Mouse (Mus musculus) thymus, postnatal 4 days (tissue): ENCODE measurements around the gene Asb1.

Source experiments
- DNase-seq: peaks from one replicate; pipeline ENCODE4 v3.0.0; 2021

The Asb1 gene

DNA sequence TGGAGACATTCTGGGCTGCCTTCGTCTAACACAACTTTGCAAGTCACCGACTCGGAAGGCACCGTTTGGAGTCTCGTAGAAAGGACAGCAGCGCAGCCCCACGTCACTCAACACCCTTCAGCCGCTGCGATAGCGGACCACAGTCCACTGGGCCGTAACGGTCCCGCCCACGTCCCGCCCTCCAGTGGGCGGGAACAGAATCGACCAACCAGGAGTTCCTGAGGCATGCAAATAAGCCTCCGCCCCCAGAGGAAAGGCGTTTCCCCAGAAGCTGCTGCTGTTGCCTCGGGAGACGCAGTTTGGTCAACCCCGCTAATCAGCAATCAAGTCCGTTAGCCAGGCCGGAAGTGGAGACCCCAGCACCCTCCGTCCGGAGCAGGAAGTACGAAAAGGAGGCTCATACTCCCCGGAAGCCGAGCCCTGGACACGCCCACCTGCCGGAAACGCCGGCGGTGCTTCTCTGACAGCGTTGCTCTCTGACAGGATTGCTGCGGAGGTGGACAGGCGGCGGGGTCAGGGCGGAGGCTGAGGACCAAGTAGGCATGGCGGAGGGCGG, at the start of gene Asb1:
Asb1 (plus strand) TSS at position 274 of the 556 bp plus-strand sequence.
- peak; percentile 91 for DNase-seq

GRCm38 (mm10) chr1:91492740-91493139, 47.6 kb upstream of the Asb1 start:
- DNase-seq: no peak

DNA sequence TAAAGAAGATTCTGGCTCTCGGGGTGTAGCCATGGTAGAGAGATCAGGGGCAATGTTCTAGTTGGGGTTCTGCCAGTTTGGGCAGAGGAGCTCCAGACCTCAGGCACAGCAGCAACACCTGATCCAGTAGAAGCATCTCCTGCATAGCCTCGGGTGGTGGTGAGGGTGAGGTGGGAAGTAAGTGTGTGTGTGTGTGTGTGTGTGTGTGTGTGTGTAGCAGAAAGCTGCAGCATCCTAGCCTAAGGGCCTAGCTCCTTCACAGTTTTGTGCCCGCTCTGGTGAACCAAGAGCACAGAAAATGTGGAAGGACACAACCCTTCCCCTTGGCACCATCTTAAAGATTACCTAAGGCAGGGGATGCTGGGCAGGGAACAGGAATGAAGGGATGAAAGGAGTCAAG, 46.4 kb upstream of the Asb1 start:
- peak; percentile 14 for DNase-seq

- DNase-seq: peak; percentile 96
Measured at GRCm38 (mm10) chr1:91494457-91495140, 45.7 kb upstream of the Asb1 start, which contains the start of gene Traf3ip1. Gene Traf3ip1, plus strand, starts transcription at chr1:91494647.

GRCm38 (mm10) chr1:91495321-91495720, 45.0 kb upstream of the Asb1 start:
- no peak for DNase-seq

DNA sequence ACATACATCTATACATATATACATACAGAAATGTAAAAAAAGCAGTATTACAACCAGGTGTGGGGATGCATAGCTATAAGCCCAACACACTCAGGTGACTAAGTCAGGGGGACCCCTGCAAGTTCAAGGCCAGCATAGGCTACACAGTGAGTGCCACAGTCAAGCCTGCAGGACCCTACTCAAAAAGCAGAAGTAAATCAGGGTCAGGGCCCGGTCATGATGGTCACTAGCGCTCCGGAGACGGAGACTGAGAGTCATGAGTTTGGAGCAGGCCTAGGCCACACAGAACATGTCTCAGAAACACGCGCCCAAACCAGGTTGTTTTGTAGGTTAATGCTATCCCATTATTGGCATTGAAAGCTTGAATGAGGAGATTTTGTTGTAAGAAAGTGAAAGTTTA, 41.8 kb upstream of the Asb1 start:
- no peak for DNase-seq

DNA sequence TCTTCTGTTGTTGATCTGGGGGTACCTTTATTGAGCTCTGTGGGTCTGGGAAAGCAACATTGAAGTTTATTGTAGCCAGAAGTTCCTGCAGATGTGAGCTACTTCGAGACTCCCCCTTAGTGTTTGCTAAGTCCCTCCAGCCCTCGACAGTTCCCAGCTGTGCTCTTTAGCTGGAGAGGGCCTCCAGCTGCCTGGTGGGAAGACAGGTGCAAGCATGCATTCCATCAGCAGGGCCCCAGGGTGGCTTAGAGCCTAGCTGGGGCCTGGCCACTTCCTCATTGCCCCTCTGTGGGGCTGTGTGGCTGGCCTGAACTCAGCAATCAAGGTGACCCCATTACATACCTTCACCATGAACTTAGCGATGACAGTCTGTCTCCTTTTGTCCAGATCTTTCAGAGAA, 35.7 kb upstream of the Asb1 start:
- no peak for DNase-seq

DNA sequence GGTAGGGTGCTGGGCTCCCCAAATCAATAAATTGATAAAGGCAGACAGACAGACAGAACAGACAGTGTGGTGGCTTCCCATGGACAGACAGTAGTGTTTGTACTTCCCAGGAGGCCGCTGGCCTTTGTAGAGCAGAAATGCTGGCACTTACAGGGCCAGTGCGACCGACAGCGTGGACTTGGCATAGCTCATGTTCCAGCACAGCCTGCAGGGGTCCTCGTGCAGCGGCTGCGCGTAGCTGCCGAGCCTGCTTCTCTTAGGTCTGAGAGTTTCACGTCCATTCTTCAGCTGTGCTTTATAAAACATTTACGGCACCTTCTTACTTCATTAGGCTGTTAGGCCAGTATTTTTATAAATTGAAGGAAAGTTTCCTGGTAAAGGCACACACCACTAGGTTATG, 25.4 kb upstream of the Asb1 start:
- DNase-seq: no peak

- DNase-seq: no peak
Measured at GRCm38 (mm10) chr1:91515642-91516041, 24.7 kb upstream of the Asb1 start.

DNA sequence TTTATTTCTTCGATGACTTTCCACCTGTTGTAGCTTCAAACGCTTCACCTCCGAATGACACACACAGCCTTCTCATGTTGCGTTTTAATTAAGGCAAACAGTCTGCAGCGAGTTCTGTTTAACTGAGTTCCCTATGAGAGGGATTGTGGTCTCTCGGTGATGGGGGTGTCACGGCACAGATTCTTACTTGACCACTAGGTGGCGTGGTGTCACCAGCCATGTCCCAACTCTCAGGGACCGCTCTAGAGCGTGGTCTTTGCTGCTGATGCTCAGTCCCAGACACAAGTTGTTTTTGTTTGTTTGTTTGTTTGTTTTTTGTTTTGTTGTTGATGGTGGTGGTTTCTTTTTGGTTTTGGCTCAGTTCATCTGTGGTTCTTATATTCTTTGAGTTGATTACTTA, 16.6 kb upstream of the Asb1 start:
- peak; percentile 74 for DNase-seq

GRCm38 (mm10) chr1:91525838-91526237, 14.5 kb upstream of the Asb1 start:
- no peak for DNase-seq

DNA sequence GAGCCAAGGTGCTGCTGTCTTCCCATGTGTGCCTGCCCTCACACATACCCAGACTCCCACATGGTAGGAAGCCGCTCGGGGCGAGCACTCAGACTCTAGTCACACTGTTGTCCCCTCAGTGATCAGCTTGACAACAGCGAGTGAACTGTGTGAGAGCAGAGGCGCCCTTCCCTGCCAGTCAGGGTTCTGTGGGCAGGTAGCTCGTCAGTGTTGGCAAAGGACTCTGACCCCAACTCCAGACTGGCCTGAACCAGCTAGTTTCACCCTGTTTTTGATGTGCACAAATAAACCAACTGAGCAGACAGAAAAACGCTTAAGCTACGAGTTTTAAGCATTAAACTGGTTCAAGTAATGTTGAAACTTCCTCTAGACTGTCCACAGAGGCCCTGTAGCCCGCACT, 10.2 kb upstream of the Asb1 start:
- no peak for DNase-seq

- DNase-seq: no peak
Measured at GRCm38 (mm10) chr1:91532243-91532642, 8.1 kb upstream of the Asb1 start.

DNA sequence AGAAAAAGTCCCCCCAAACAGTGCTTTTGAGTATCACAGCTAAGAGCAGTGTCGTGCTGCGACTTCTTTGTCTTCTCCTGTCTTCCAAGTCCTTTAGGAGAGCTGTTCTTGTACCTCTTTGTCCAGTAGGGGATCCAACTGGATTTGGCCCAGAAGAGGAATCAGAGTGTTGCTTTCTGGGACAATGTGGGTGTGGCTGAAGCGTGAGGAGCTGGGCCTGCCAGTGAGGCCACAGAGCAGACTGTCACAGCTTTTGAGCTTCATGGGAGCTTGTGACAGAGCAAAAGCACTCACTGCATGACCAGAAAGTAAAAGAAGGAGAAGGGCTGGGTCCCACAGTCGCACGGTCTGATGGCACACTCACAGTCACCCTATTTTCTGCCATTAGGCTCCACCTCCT, 7.5 kb upstream of the Asb1 start:
- no peak for DNase-seq

GRCm38 (mm10) chr1:91533483-91533882, 6.9 kb upstream of the Asb1 start:
- DNase-seq: no peak

DNA sequence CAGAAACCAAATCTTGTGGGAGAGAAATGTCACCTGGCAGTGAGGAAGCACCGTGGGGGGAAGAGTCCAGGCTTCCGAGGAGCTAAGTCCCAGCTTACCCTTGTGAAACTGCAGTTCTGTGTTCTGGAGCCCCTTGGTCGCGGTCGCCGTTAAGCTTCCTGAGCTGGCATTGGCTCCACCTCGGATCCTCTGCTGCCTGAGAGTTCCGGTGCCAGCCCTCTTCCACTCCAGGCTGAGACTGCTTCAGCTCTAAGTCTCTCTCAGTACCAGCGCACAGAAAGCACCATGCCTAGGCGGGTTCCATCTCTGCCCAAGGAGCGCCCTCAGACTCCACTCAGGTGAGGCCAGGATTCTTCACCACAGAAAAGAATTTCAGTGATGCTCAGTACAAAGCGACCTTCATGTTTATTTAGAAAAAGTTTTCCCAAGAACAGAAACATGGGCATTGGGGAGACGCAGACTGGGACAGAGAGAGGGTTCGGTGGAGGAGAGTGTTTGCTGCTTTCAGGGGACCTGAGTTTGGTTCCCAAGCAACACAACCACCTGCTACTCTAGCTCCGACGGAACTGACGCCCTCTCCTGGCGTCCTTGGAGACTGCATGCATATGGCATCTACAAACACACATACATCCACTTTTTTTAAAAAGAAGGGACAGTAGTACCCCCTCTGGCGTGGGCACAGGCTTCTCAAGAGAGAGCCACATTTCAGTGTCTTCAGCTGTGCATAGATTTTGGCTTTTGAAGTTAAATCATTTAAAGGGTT, 6.2 kb upstream of the Asb1 start:
- DNase-seq: peak; percentile 43

DNA sequence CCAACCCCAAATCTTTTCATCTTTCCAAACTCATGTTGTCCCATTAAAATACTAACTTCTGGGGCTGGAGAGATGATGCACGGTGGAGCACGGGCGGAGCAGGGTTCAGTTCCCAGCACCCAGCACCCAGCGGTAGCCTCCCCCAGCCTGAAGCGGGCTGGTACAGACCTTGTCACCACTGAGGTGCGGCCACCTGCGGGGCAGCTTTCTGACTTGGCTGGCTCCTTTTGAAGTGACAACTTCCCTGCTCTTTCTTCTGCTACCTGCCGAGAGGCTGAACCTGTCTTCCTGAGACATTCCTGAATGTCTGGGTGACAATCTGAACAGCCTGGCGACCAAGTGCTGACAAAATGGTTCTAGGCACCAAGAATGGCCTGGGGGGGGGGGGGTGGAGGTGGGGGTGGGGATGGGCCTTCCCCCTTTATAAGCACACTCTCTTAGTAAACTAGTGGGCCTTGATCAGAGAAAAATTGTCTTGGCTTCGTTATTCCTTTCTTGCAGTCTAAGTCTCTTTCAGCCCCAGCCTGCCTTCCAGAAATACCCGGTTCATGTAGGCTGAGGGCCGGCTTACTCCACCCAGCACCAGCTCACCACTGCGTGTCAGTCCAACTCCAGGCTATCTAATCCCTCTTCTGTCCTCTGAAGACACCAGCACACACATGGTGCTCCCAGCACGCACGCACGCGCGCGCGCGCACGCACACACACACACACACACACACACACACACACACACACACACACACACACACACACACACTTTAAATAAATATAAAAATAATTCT, 2.4 kb upstream of the Asb1 start:
- DNase-seq: no peak

GRCm38 (mm10) chr1:91538570-91538929, 1.8 kb upstream of the Asb1 start:
- DNase-seq: no peak

- no peak for DNase-seq
Measured at GRCm38 (mm10) chr1:91539246-91539645, 1.1 kb upstream of the Asb1 start.

- peak; percentile 49 for DNase-seq
Measured at GRCm38 (mm10) chr1:91539704-91540270, 557 bp upstream of the Asb1 start.

DNA sequence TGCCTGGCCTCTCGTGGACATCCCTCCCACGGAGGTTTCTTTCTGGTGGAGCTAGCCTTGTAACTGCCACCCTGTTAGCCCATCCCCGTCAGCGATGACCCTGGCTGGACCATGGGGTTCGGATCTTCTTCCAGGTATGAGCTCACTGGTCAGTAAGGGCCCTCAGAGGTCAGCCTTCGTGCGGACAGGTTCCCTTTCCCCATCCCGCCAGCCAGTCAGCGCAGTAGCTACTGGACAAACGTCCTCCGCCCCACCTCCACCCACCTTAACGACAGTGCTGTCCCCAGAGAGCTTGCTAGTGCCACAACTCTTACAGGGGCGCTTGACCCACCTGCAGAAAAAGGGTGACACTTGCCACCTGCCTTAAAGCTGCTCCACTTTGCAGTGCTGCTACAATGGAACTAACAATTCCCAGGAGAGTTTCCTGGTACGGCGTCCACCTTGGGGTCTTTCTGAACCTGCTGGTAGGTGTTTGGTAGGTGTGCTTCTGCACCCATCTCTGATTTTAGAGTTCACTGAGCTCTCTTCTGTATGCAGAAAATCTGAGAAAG, 773 bp downstream of the Asb1 start:
- no peak for DNase-seq

GRCm38 (mm10) chr1:91543974-91544373, 3.6 kb downstream of the Asb1 start:
- DNase-seq: no peak

- no peak for DNase-seq
Measured at GRCm38 (mm10) chr1:91545226-91545625, 4.9 kb downstream of the Asb1 start.
